Mouse (Mus musculus): ENCODE data around the gene Lce1k.

DNA sequence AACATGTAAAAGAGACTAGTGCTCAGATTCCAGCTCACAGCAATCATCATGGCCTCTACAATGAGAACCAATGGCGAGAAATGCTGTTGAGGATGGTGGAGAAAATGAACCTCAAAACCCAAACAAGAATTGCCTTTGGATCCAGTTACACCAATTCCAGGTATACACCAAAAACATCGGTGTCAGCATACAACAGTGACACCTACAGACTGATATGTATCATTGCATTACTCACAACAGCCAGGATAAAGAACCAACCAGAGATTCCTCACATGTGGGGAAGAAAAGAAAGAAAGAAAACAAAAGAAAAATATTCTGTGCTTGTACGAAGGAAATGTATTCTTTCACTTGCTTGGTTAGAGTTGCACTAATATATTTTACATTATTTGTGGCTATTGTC, 36.1 kb downstream of the Lce1k start:
- TF ChIP-seq POLR2AphosphoS5 (IDR thresholded peaks at IDR 0.05; ENCODE audit: insufficient replicate concordance, low read depth, low read length): no peak
- TF ChIP-seq CTCF (IDR thresholded peaks at IDR 0.05; ENCODE audit: low read depth, low read length): no peak
- no peak for TF ChIP-seq GATA2 (IDR thresholded peaks at IDR 0.05; ENCODE audit: borderline replicate concordance, low read depth, low read length)
- no peak for TF ChIP-seq TAL1 (conservative IDR thresholded peaks at IDR 0.05; ENCODE audit: low read depth, low read length)
